Mouse (Mus musculus): ENCODE measurements around the gene Clca3a1.

DNA sequence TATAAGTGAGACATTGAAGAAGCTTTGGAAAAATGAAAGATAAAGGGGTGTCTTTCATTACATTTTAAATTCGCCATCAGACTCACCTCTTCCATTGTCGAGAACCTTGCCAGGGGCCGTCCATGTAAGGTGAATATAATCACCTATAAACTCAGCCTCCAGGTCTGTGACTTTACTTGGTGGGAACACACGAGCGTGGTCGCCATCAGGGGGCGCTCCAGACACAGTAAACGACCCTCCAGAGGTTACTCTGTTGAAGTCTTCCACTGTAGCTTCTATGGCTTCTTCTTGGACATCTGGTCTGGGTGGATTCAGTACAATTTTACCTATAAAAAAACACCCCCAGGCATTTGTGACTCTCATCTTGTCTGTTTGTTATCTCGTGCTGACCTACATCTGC lies 23.9 kb downstream of the Clca3a1 start:
- TF ChIP-seq CTCF (IDR thresholded peaks at IDR 0.05; ENCODE audit: extremely low read depth, insufficient read depth, low read length): peak; percentile 32
- no peak for TF ChIP-seq POLR2A (IDR thresholded peaks at IDR 0.05; ENCODE audit: extremely low read depth, insufficient read depth, low read length)
